Mouse (Mus musculus): ENCODE data around the gene Ksr2. TPM values are rescaled to one million over a fixed set of nuclear protein-coding genes. Genes with fewer than 3 reads are reported as not detected.
A peak's percentile ranks its signal among the peaks of the same experiment; 100 is the strongest.

Ksr2 gene
- polyA plus RNA-seq, 1 experiment from 2014 or later, result 0.81 TPM

- Histone ChIP-seq H3K27ac (replicated peaks; ENCODE audit: low read depth, low read length) (no peak overlapping the region), H3K27me3 (replicated peaks; ENCODE audit: control insufficient read depth, insufficient read depth, low read length) (no peaks in the 10 kb centered on the region), H3K9ac (ENCODE audit: low read depth, low read length) (no peak overlapping the region), H3K36me3 (ENCODE audit: control insufficient read depth, insufficient read depth, low read length) (no peaks in the 10 kb centered on the region), H3K4me1 (ENCODE audit: control insufficient read depth, insufficient read depth, low read length) (no peaks in the 10 kb centered on the region), H3K4me2 (ENCODE audit: low read depth, low read length) (no peak overlapping the region), H3K4me3 (ENCODE audit: low read depth, low read length) (no peak overlapping the region), H3K9me3 (ENCODE audit: control insufficient read depth, low read length) (no peaks in the 10 kb centered on the region)
- no peak for DNase-seq (ENCODE audit: low spot score)
- 4% methylated on average over 4 of the region's 4 CpGs for WGBS
- ATAC-seq (ENCODE audit: low read depth), result no peak
Observed at GRCm38 (mm10) chr5:117626907-117627306, 213.1 kb downstream of the Ksr2 start.

- Histone ChIP-seq H3K4me3 (ENCODE audit: low read depth, low read length) (no peak overlapping the region), H3K27me3 (replicated peaks; ENCODE audit: control insufficient read depth, insufficient read depth, low read length) (no peaks in the 10 kb centered on the region), H3K27ac (replicated peaks; ENCODE audit: low read depth, low read length) (no peak overlapping the region), H3K9me3 (ENCODE audit: control insufficient read depth, low read length) (no peaks in the 10 kb centered on the region), H3K9ac (ENCODE audit: low read depth, low read length) (no peak overlapping the region), H3K4me1 (ENCODE audit: control insufficient read depth, insufficient read depth, low read length) (no peaks in the 10 kb centered on the region), H3K36me3 (ENCODE audit: control insufficient read depth, insufficient read depth, low read length) (no peaks in the 10 kb centered on the region), H3K4me2 (ENCODE audit: low read depth, low read length) (no peak overlapping the region)
- ATAC-seq (ENCODE audit: low read depth), result no peak
- DNase-seq (ENCODE audit: low spot score), result peak; percentile 6
- WGBS, result 50% methylated on average over 7 of the region's 7 CpGs
Observed at GRCm38 (mm10) chr5:117628351-117628750, 214.6 kb downstream of the Ksr2 start.

- H3K4me3 ChIP-seq (ENCODE audit: low read depth, low read length), result no peak overlapping the region
- 87% methylated on average over 14 of the region's 14 CpGs for WGBS
Observed at GRCm38 (mm10) chr5:117629570-117629969, 215.8 kb downstream of the Ksr2 start.

GRCm38 (mm10) chr5:117635211-117635610, 221.4 kb downstream of the Ksr2 start:
- H3K4me3 ChIP-seq (ENCODE audit: low read depth, low read length), result no peak overlapping the region
- ATAC-seq (ENCODE audit: low read depth) (no peak), DNase-seq (ENCODE audit: low spot score) (peak; percentile 14)
- no peaks in the 10 kb centered on the region for H3K9me3 ChIP-seq (ENCODE audit: control insufficient read depth, low read length)
- no peaks in the 10 kb centered on the region for H3K36me3 ChIP-seq (ENCODE audit: control insufficient read depth, insufficient read depth, low read length)
- H3K9ac ChIP-seq (ENCODE audit: low read depth, low read length), result no peak overlapping the region
- WGBS, result 61% methylated on average over 2 of the region's 2 CpGs
- no peaks in the 10 kb centered on the region for H3K27me3 ChIP-seq (replicated peaks; ENCODE audit: control insufficient read depth, insufficient read depth, low read length)
- H3K27ac ChIP-seq (replicated peaks; ENCODE audit: low read depth, low read length), result no peak overlapping the region
- no peak overlapping the region for H3K4me2 ChIP-seq (ENCODE audit: low read depth, low read length)
- no peaks in the 10 kb centered on the region for H3K4me1 ChIP-seq (ENCODE audit: control insufficient read depth, insufficient read depth, low read length)

More at GRCm38 (mm10) chr5:117629570-117629969, 215.8 kb downstream of the Ksr2 start:
- H3K36me3 ChIP-seq (ENCODE audit: control insufficient read depth, insufficient read depth, low read length), result no peaks in the 10 kb centered on the region
- ATAC-seq (ENCODE audit: low read depth) (no peak), DNase-seq (ENCODE audit: low spot score) (no peak)
- H3K9me3 ChIP-seq (ENCODE audit: control insufficient read depth, low read length), result no peaks in the 10 kb centered on the region
- H3K27ac ChIP-seq (replicated peaks; ENCODE audit: low read depth, low read length), result no peak overlapping the region
- H3K4me1 ChIP-seq (ENCODE audit: control insufficient read depth, insufficient read depth, low read length), result no peaks in the 10 kb centered on the region
- no peak overlapping the region for H3K4me2 ChIP-seq (ENCODE audit: low read depth, low read length)
- no peaks in the 10 kb centered on the region for H3K27me3 ChIP-seq (replicated peaks; ENCODE audit: control insufficient read depth, insufficient read depth, low read length)
- no peak overlapping the region for H3K9ac ChIP-seq (ENCODE audit: low read depth, low read length)

GRCm38 (mm10) chr5:117635838-117636237, 222.0 kb downstream of the Ksr2 start:
- H3K27me3 ChIP-seq (replicated peaks; ENCODE audit: control insufficient read depth, insufficient read depth, low read length), result no peaks in the 10 kb centered on the region
- no peak overlapping the region for H3K4me3 ChIP-seq (ENCODE audit: low read depth, low read length)
- H3K36me3 ChIP-seq (ENCODE audit: control insufficient read depth, insufficient read depth, low read length), result no peaks in the 10 kb centered on the region
- peak; percentile 5 for DNase-seq (ENCODE audit: low spot score)
- no peaks in the 10 kb centered on the region for H3K4me1 ChIP-seq (ENCODE audit: control insufficient read depth, insufficient read depth, low read length)
- no peaks in the 10 kb centered on the region for H3K9me3 ChIP-seq (ENCODE audit: control insufficient read depth, low read length)
- no peak for ATAC-seq (ENCODE audit: low read depth)
- no peak overlapping the region for H3K27ac ChIP-seq (replicated peaks; ENCODE audit: low read depth, low read length)
- no peak overlapping the region for H3K9ac ChIP-seq (ENCODE audit: low read depth, low read length)
- no peak overlapping the region for H3K4me2 ChIP-seq (ENCODE audit: low read depth, low read length)
- 60% methylated on average over 5 of the region's 5 CpGs for WGBS

- H3K27me3 ChIP-seq (replicated peaks; ENCODE audit: control insufficient read depth, insufficient read depth, low read length), result no peaks in the 10 kb centered on the region
- no peaks in the 10 kb centered on the region for H3K9me3 ChIP-seq (ENCODE audit: control insufficient read depth, low read length)
- WGBS, result 79% methylated on average over 6 of the region's 6 CpGs
- no peak overlapping the region for H3K4me3 ChIP-seq (ENCODE audit: low read depth, low read length)
- H3K4me1 ChIP-seq (ENCODE audit: control insufficient read depth, insufficient read depth, low read length), result no peaks in the 10 kb centered on the region
- no peak overlapping the region for H3K27ac ChIP-seq (replicated peaks; ENCODE audit: low read depth, low read length)
- no peak overlapping the region for H3K4me2 ChIP-seq (ENCODE audit: low read depth, low read length)
- DNase-seq (ENCODE audit: low spot score), result no peak
- no peak for ATAC-seq (ENCODE audit: low read depth)
- no peaks in the 10 kb centered on the region for H3K36me3 ChIP-seq (ENCODE audit: control insufficient read depth, insufficient read depth, low read length)
- no peak overlapping the region for H3K9ac ChIP-seq (ENCODE audit: low read depth, low read length)
Observed at GRCm38 (mm10) chr5:117641585-117641984, 227.8 kb downstream of the Ksr2 start.

- no peak overlapping the region for H3K9ac ChIP-seq (ENCODE audit: low read depth, low read length)
- DNase-seq (ENCODE audit: low spot score), result no peak
- H3K27ac ChIP-seq (replicated peaks; ENCODE audit: low read depth, low read length), result no peak overlapping the region
- H3K36me3 ChIP-seq (ENCODE audit: control insufficient read depth, insufficient read depth, low read length), result no peaks in the 10 kb centered on the region
- 76% methylated on average over 14 of the region's 14 CpGs for WGBS
- no peaks in the 10 kb centered on the region for H3K9me3 ChIP-seq (ENCODE audit: control insufficient read depth, low read length)
- no peak overlapping the region for H3K4me3 ChIP-seq (ENCODE audit: low read depth, low read length)
- no peak overlapping the region for H3K4me2 ChIP-seq (ENCODE audit: low read depth, low read length)
- no peaks in the 10 kb centered on the region for H3K4me1 ChIP-seq (ENCODE audit: control insufficient read depth, insufficient read depth, low read length)
- ATAC-seq (ENCODE audit: low read depth), result no peak
- H3K27me3 ChIP-seq (replicated peaks; ENCODE audit: control insufficient read depth, insufficient read depth, low read length), result no peaks in the 10 kb centered on the region
Observed at GRCm38 (mm10) chr5:117651238-117651886, 237.6 kb downstream of the Ksr2 start.

GRCm38 (mm10) chr5:117658641-117659040, 244.8 kb downstream of the Ksr2 start:
- 21% methylated on average over 6 of the region's 6 CpGs for WGBS
- Histone ChIP-seq H3K9me3 (ENCODE audit: control insufficient read depth, low read length) (no peaks in the 10 kb centered on the region), H3K4me1 (ENCODE audit: control insufficient read depth, insufficient read depth, low read length) (no peaks in the 10 kb centered on the region), H3K4me2 (ENCODE audit: low read depth, low read length) (no peak overlapping the region), H3K36me3 (ENCODE audit: control insufficient read depth, insufficient read depth, low read length) (no peaks in the 10 kb centered on the region), H3K27ac (replicated peaks; ENCODE audit: low read depth, low read length) (no peak overlapping the region), H3K4me3 (ENCODE audit: low read depth, low read length) (no peak overlapping the region), H3K9ac (ENCODE audit: low read depth, low read length) (no peak overlapping the region), H3K27me3 (replicated peaks; ENCODE audit: control insufficient read depth, insufficient read depth, low read length) (no peaks in the 10 kb centered on the region)
- peak; percentile 62; the same call in 1 of the 2 replicates for ATAC-seq (ENCODE audit: low read depth)
- DNase-seq (ENCODE audit: low spot score), result peak; percentile 42

- 68% methylated on average over 13 of the region's 13 CpGs for WGBS
- no peaks in the 10 kb centered on the region for H3K27me3 ChIP-seq (replicated peaks; ENCODE audit: control insufficient read depth, insufficient read depth, low read length)
- no peak overlapping the region for H3K9ac ChIP-seq (ENCODE audit: low read depth, low read length)
- ATAC-seq (ENCODE audit: low read depth) (no peak), DNase-seq (ENCODE audit: low spot score) (no peak)
- H3K4me2 ChIP-seq (ENCODE audit: low read depth, low read length), result no peak overlapping the region
- no peaks in the 10 kb centered on the region for H3K4me1 ChIP-seq (ENCODE audit: control insufficient read depth, insufficient read depth, low read length)
- H3K36me3 ChIP-seq (ENCODE audit: control insufficient read depth, insufficient read depth, low read length), result no peaks in the 10 kb centered on the region
- no peak overlapping the region for H3K27ac ChIP-seq (replicated peaks; ENCODE audit: low read depth, low read length)
- no peaks in the 10 kb centered on the region for H3K9me3 ChIP-seq (ENCODE audit: control insufficient read depth, low read length)
- no peak overlapping the region for H3K4me3 ChIP-seq (ENCODE audit: low read depth, low read length)
Observed at GRCm38 (mm10) chr5:117659596-117659995, 245.8 kb downstream of the Ksr2 start.

Measured in embryonic facial prominence, embryonic 14.5 days (tissue).